Mouse (Mus musculus) erythroblast, embryonic 14.5 days (primary cell): Measurements from ENCODE around the gene Acp4. TPM values are rescaled to one million over a fixed set of nuclear protein-coding genes. Genes with fewer than 3 reads are reported as not detected.
"Not testable (repeated sequence)": the region's sequence is repeated elsewhere in the genome, so short reads cannot be mapped to it uniquely, and the experiment has no call there.

ENCODE experiments used
- H3K27me3 ChIP-seq: 2 replicates; pipeline ENCODE4 v1.6.1; 2012; ENCODE audit warnings: inconsistent platforms; ENCODE audit not compliant: control insufficient read depth
- H3K36me3 ChIP-seq: 2 replicates; pipeline ENCODE4 v1.6.1; 2012; ENCODE audit warnings: mild to moderate bottlenecking, inconsistent platforms; ENCODE audit not compliant: control insufficient read depth
- H3K4me1 ChIP-seq: 2 replicates; pipeline ENCODE4 v1.6.1; 2012; ENCODE audit warnings: inconsistent platforms; ENCODE audit not compliant: control insufficient read depth
- H3K4me3 ChIP-seq: replicated peaks from 2 replicates; pipeline ENCODE3; 2012; ENCODE audit warnings: moderate library complexity, mild to moderate bottlenecking, inconsistent platforms
- H3K9me3 ChIP-seq: 2 replicates; pipeline ENCODE4 v1.6.1; 2012; ENCODE audit warnings: low read length, inconsistent platforms, mixed read lengths; ENCODE audit not compliant: control insufficient read depth
- GATA1 ChIP-seq: IDR thresholded peaks from 2 replicates; pipeline ENCODE4 v1.6.1; 2012; ENCODE audit warnings: low read length, inconsistent platforms, mixed read lengths
- TAL1 ChIP-seq: IDR thresholded peaks from 3 replicates; pipeline ENCODE4 v1.6.1; 2012; ENCODE audit warnings: low read length, inconsistent platforms, mixed read lengths
- polyA plus RNA-seq: library from polyadenylated mRNA; stranded (reverse); fragments of >175 nt; gene quantifications from 2 replicates; pipeline ENCODE4 v1.2.3, GENCODE M21; 2012

Gene Acp4
- polyA plus RNA-seq, 1 experiment: not detected

DNA sequence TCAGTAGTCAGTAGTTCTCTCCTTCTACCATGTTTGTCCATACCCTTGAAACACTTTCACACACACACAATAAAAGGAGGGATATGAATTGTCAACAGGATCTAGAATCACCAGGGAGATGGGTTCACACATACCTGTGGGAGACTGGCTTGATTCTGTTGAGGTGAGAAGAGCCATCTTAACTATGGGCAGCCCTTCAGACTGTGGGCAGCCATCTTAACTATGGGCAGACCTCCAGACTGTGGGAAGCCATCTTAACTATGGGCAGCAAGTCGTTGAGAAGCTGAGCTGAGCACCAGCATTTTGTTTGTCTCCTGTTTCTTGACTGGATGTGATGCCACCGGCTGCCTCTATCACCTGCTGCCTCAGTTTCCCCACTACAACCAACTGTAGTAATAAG lies 14.1 kb upstream of the Acp4 start:
- H3K27me3 ChIP-seq: peaks cover 6% of the 10 kb centered on the region
- H3K4me3 ChIP-seq: no peak overlapping the region
- H3K36me3 ChIP-seq: no peaks in the 10 kb centered on the region
- H3K4me1 ChIP-seq: no peaks in the 10 kb centered on the region
- H3K9me3 ChIP-seq: no peaks in the 10 kb centered on the region
- TF ChIP-seq GATA1: no peak
- TF ChIP-seq TAL1: no peak

DNA sequence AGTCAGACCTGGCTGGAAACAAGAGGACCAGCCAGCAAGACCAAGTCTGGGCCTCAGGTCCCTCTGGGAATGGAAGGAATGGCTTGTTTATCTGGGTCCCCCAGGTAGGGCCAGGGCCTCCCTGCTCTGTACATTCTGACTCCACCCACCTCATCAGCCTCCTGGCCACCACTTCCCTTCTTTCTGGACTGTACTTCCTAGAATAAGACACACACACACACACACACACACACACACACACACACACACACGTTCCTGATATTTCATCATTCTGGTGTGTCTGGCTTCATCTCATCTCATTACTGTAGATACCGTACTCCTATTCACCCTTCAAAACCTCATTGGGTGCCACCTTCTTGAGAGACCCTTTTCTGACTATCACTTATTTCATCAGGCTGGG lies 12.2 kb upstream of the Acp4 start:
- Histone ChIP-seq H3K4me1 (no peaks in the 10 kb centered on the region), H3K9me3 (no peaks in the 10 kb centered on the region)

DNA sequence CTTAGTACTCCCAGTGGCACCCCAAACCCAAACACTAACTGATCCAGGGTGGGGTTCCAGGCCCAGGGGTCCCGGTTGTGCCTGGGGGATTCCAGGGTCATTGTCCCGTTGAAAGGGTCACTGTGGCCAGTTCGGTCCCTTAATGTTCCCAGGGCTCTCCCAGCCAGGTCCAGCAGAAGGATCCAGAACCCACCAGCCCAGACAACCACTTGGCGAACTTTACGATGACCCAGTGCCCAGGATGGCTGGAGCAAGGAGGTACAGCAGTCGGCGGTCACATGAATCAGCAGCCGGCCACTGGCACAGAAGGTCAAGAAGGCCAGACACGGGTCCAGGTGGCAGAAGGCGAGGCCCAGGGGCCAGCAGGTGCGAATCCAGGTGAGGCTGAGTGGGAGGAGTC lies 10.9 kb upstream of the Acp4 start:
- Histone ChIP-seq H3K9me3 (no peaks in the 10 kb centered on the region), H3K4me3 (no peak overlapping the region), H3K4me1 (no peaks in the 10 kb centered on the region), H3K27me3 (peaks cover 18% of the 10 kb centered on the region), H3K36me3 (no peaks in the 10 kb centered on the region)
- TF ChIP-seq GATA1 (no peak), TAL1 (no peak)

More for the DNA sequence above, 12.2 kb upstream of the Acp4 start:
- no peak for TF ChIP-seq GATA1
- TF ChIP-seq TAL1: no peak
- H3K4me3 ChIP-seq: no peak overlapping the region
- peaks cover 11% of the 10 kb centered on the region for H3K27me3 ChIP-seq
- no peaks in the 10 kb centered on the region for H3K36me3 ChIP-seq

DNA sequence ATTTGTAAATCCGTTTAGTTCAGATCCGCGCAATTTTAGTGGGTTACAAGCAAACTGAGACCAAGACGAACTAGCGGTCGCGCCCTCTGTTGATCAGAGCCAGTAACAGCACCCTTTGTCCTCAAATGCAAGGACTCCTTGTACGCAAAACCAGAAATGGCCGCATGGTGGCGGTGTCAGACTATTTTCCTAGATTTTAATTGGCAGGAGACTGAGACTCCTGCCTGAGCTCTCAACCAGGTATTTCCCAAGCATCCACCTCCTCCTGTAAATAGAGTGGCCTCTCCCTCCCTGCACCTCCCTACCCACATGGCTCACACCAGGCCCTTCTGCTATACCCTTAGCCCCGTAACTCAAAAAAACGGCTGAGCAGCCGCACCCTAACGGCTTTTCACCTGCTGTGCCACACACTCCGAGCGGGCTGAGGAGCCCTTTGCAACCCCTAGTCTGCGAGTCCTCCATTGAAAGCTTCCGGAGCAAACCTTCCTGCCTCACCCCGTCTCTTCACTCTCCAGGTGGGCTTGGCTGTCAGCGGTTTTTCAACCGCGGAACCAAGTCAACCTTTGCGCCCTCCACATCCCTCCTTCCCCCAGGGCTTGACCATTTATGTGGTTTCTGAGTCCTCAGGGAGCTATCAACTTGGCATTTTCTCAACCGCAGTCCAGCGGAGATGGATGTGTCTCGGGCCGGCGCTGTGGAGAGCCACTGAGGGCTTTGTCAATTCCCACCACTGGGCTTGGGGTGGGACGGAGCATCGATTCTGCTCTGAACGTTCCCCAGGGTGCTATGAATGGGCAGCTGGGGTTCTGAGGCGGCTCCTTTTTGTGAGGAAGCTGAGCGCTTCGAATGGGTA lies 5.8 kb upstream of the Acp4 start:
- Histone ChIP-seq H3K4me3 (no peak overlapping the region), H3K27me3 (peaks cover 42% of the 10 kb centered on the region)

DNA sequence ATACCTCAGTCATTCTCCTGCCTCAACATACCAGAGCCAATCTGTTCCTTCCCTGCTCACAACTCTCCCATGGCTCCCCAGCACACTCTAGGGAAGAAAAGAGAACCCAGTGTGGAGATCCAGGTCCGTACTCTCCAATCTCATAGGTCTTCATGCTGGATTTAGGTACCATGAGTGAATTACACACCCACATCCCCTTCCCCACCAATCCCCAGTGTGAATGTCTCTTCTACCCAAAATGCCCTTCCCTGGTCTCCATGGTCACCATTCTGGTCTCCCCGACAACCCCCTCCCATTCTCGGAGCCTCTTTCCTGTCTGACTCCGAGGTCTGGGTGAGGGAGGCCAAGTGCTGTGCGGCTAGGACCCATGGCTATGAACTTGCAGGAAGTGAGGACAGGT lies 4.0 kb upstream of the Acp4 start, which contains the start of gene Gm15517:
Gene Gm15517 (plus strand): TSS at position 301 of the 400 bp plus-strand sequence.
- Histone ChIP-seq H3K4me1 (no peaks in the 10 kb centered on the region), H3K36me3 (no peaks in the 10 kb centered on the region), H3K27me3 (peaks cover 42% of the 10 kb centered on the region), H3K4me3 (no peak within 1 kb of the TSS), H3K9me3 (no peaks in the 10 kb centered on the region)
- TF ChIP-seq GATA1 (no peak), TAL1 (no peak)

More for the DNA sequence above, 5.8 kb upstream of the Acp4 start:
- TF ChIP-seq TAL1: no peak
- no peak for TF ChIP-seq GATA1
- H3K9me3 ChIP-seq: no peaks in the 10 kb centered on the region
- H3K4me1 ChIP-seq: no peaks in the 10 kb centered on the region
- no peaks in the 10 kb centered on the region for H3K36me3 ChIP-seq

DNA sequence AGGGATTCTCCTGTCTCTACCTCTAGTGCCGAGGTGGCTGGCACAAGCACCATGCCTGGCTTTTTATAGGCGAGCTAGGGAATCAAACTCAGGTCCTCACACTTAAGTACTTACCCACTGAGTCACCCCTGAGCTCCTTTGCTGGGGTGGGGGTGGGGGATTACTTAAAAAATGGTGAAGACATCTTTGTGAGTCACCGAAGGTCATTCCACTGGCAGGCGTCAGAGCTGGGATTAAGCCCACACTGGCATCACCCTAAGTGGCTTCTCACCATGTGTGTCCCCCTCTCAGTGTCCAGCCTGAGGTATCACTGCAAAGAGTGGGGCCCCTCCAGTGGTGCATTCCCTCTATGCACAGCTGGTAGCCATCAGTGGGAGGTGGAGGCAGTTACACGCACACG lies 3.2 kb upstream of the Acp4 start:
- Histone ChIP-seq H3K4me1 (no peaks in the 10 kb centered on the region), H3K4me3 (no peak overlapping the region), H3K36me3 (no peaks in the 10 kb centered on the region), H3K27me3 (peaks cover 42% of the 10 kb centered on the region), H3K9me3 (no peaks in the 10 kb centered on the region)
- no peak for TF ChIP-seq TAL1
- no peak for TF ChIP-seq GATA1

GRCm38 (mm10) chr7:44254930-44255329 lies 2.2 kb downstream of the Acp4 start:
- Histone ChIP-seq H3K36me3 (peaks cover 43% of the 10 kb centered on the region), H3K4me3 (no peak overlapping the region), H3K27me3 (no peaks in the 10 kb centered on the region), H3K9me3 (no peaks in the 10 kb centered on the region), H3K4me1 (peaks cover 6% of the 10 kb centered on the region)
- TF ChIP-seq GATA1 (no peak), TAL1 (no peak)

- peaks cover 20% of the 10 kb centered on the region for H3K4me1 ChIP-seq
- peaks cover 61% of the 10 kb centered on the region for H3K36me3 ChIP-seq
- no peak for TF ChIP-seq GATA1
- TF ChIP-seq TAL1: no peak
- H3K9me3 ChIP-seq: no peaks in the 10 kb centered on the region
- no peak overlapping the region for H3K4me3 ChIP-seq
- no peaks in the 10 kb centered on the region for H3K27me3 ChIP-seq
Measured at GRCm38 (mm10) chr7:44253023-44253616, 4.1 kb downstream of the Acp4 start.

GRCm38 (mm10) chr7:44250732-44251275 lies 6.4 kb downstream of the Acp4 start:
- Histone ChIP-seq H3K4me1 (peaks cover 38% of the 10 kb centered on the region), H3K36me3 (peaks cover 65% of the 10 kb centered on the region)
- not testable (repeated sequence) for H3K4me3 ChIP-seq, H3K27me3 ChIP-seq, H3K9me3 ChIP-seq
